Comparison of ENCODE assay signal across 9 mouse cellular contexts in the genomic region with DNA sequence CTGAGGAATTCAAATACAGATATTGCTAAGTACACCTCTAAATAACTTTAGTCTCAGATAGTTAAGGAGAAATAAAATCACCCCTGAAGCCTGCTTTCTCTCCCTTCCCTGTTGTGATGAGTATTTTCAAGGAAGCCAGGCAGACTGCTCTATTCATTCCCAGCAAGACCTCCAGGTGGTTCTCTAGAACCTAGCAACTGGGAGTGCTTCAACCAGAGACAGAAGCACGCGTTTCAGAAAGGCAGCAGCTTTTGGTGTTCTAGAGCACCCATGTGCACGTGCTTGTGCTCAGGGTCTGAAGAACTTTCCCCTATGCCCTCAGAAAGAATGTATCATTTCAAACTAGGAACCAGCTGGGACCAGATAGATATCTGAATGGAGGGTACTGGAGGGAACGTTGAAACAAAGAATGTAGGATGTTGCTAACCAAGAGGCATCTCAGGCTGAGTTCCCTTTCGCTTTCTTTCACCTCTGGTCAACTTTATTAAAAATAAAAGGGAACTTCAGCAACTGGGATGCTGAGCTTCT. TPM values are rescaled to one million over a fixed set of nuclear protein-coding genes. Genes with fewer than 3 reads are reported as not detected.
DNase-seq lines count a peak whose midpoint lies in the region; ATAC-seq and TF ChIP-seq lines count a peak whose summit lies in the region.
"Had no signal": no experiment of that assay in that cellular context is flagged by ENCODE, and none has a peak within 500 bp of the region (broad histone marks: within the 10 kb centered on the region; RNA-seq: fewer than 3 reads in every experiment).

No protein-coding gene starts in this region.

- 10% methylated on average over 5 of the region's 5 CpGs for WGBS in lung, embryonic 14.5 days
- 18% methylated on average over 5 of the region's 5 CpGs for WGBS in embryonic facial prominence, embryonic 14.5 days
- WGBS in intestine, embryonic 16.5 days: 25% methylated on average over 5 of the region's 5 CpGs

- H3K4me1 ChIP-seq in lung, embryonic 14.5 days (ENCODE audit: insufficient read depth): no peaks in the 10 kb centered on the region
- peaks cover 3% of the 10 kb centered on the region; the same call in 1 of the 2 replicates for H3K4me1 ChIP-seq in embryonic facial prominence, embryonic 14.5 days (ENCODE audit: control insufficient read depth, insufficient read depth, low read length)
- no peaks in the 10 kb centered on the region for H3K4me1 ChIP-seq in intestine, embryonic 16.5 days (ENCODE audit: control insufficient read depth, insufficient read depth, low read length)

- no peak overlapping the region for H3K9ac ChIP-seq in lung, embryonic 14.5 days
- 0 out of 2 replicates have a peak overlapping the region, but pooled peaks have one; percentile 42 for H3K9ac ChIP-seq in embryonic facial prominence, embryonic 14.5 days (ENCODE audit: low read depth, low read length)
- H3K9ac ChIP-seq in intestine, embryonic 16.5 days (ENCODE audit: low read depth, low read length): no peak overlapping the region

- peak overlapping the region; percentile 90 for H3K4me2 ChIP-seq in lung, embryonic 14.5 days
- H3K4me2 ChIP-seq in embryonic facial prominence, embryonic 14.5 days (ENCODE audit: low read depth, low read length): peak overlapping the region; percentile 98
- H3K4me2 ChIP-seq in intestine, embryonic 16.5 days (ENCODE audit: low read depth, low read length): peak overlapping the region; percentile 38

- TF ChIP-seq CTCF in lung, embryonic 14.5 days (IDR thresholded peaks at IDR 0.05; ENCODE audit: low read depth): no peak

- peaks cover 35% of the 10 kb centered on the region for H3K27me3 ChIP-seq in lung, embryonic 14.5 days (ENCODE audit: insufficient read depth, low read length)
- H3K27me3 ChIP-seq in embryonic facial prominence, embryonic 14.5 days (replicated peaks; ENCODE audit: control insufficient read depth, insufficient read depth, low read length): peaks cover 50% of the 10 kb centered on the region
- peaks cover 14% of the 10 kb centered on the region; the same call in 1 of the 2 replicates for H3K27me3 ChIP-seq in intestine, embryonic 16.5 days (replicated peaks; ENCODE audit: control insufficient read depth, insufficient read depth, low read length)
- H3K27me3 ChIP-seq: Patski had no signal

- no peak overlapping the region for H3K27ac ChIP-seq in lung, embryonic 14.5 days (ENCODE audit: low read depth)
- H3K27ac ChIP-seq in embryonic facial prominence, embryonic 14.5 days (replicated peaks; ENCODE audit: low read depth, low read length): no peak overlapping the region
- H3K27ac ChIP-seq in intestine, embryonic 16.5 days (ENCODE audit: low read length): no peak overlapping the region

- no peaks in the 10 kb centered on the region for H3K36me3 ChIP-seq in lung, embryonic 14.5 days (ENCODE audit: insufficient read depth)
- H3K36me3 ChIP-seq in embryonic facial prominence, embryonic 14.5 days (ENCODE audit: control insufficient read depth, insufficient read depth, low read length): no peaks in the 10 kb centered on the region
- no peaks in the 10 kb centered on the region for H3K36me3 ChIP-seq in intestine, embryonic 16.5 days (ENCODE audit: control insufficient read depth, insufficient read depth, low read length)

- ATAC-seq in lung, embryonic 14.5 days (ENCODE audit: insufficient read depth): no peak
- ATAC-seq in embryonic facial prominence, embryonic 14.5 days (ENCODE audit: low read depth): no peak
- no peak for ATAC-seq in intestine, embryonic 16.5 days
- ATAC-seq in erythroid progenitor cell, adult 5-6 weeks (replicated peaks; ENCODE audit: low FRiP score, poor library complexity, severe bottlenecking): no peak
- ATAC-seq: Patski had no signal

- peak overlapping the region; percentile 18; the same call in 1 of the 2 replicates for H3K4me3 ChIP-seq in lung, embryonic 14.5 days (ENCODE audit: low read depth, low read length)
- peak overlapping the region; percentile 70 for H3K4me3 ChIP-seq in embryonic facial prominence, embryonic 14.5 days (ENCODE audit: low read depth, low read length)
- peak overlapping the region; percentile 70 for H3K4me3 ChIP-seq in intestine, embryonic 16.5 days (ENCODE audit: low read length)

- H3K9me3 ChIP-seq in lung, embryonic 14.5 days (ENCODE audit: low read depth, low read length): no peaks in the 10 kb centered on the region
- H3K9me3 ChIP-seq in embryonic facial prominence, embryonic 14.5 days (ENCODE audit: control insufficient read depth, low read length): no peaks in the 10 kb centered on the region
- H3K9me3 ChIP-seq in intestine, embryonic 16.5 days (ENCODE audit: control insufficient read depth, low read length): no peaks in the 10 kb centered on the region

- no peak for DNase-seq in lung, embryonic 14.5 days
- no peak for DNase-seq in lung, postnatal 14 days
- DNase-seq in embryonic facial prominence, embryonic 14.5 days (ENCODE audit: low spot score): no peak
- DNase-seq in retina, postnatal 1 day: peak; percentile 22
- DNase-seq in natural killer cell, adult 2 months (ENCODE audit: low spot score in 2 of 2): no peak

RNA-seq across cellular contexts. Expression of a gene that starts 2.8 kb away (rescaled TPM):
- 0.43 and 0.77 TPM in 2 replicates for polyA plus RNA-seq in lung, embryonic 14.5 days (2014; fragmentation: Nextera tagmentation; extraction: Ambion mirVana)
- 0.93 and 1.1 TPM in 2 replicates for polyA plus RNA-seq in embryonic facial prominence, embryonic 14.5 days (2014; fragmentation: Nextera tagmentation; extraction: Ambion mirVana)
- polyA plus RNA-seq in intestine, embryonic 16.5 days (2015; fragmentation: Nextera tagmentation; extraction: Ambion mirVana): 0.53 and 0.88 TPM in 2 replicates
- not detected in 2 replicates for total RNA-seq in erythroid progenitor cell, adult 5-6 weeks (2015; ENCODE audit: low replicate concordance)
- not detected in 2 replicates for total RNA-seq in erythroid progenitor cell, adult 5-6 weeks (2017; ENCODE audit: low replicate concordance)
- polyA plus RNA-seq: large intestine, adult 2 months had no signal

Comparison
In these comparisons a context has a peak if more than half of its experiments do, and no peak if none do; other contexts are left out.
1. H3K4me2 ChIP-seq: peak in every context shown above with its lines; median percentile 98 in embryonic facial prominence, embryonic 14.5 days; 90 in lung, embryonic 14.5 days; 38 in intestine, embryonic 16.5 days.
2. H3K4me3 ChIP-seq: peak in every context shown above with its lines; median percentile 70 in embryonic facial prominence, embryonic 14.5 days; 70 in intestine, embryonic 16.5 days; 18 in lung, embryonic 14.5 days.